11 mouse cellular contexts compared by ENCODE assay signal in genomic region chr13:51595404-51595803, GRCm38 (mm10). TPM values are rescaled to one million over a fixed set of nuclear protein-coding genes. Genes with fewer than 3 reads are reported as not detected.
A peak's percentile ranks its signal among the peaks of the same experiment; 100 is the strongest.
DNase-seq lines count a peak whose midpoint lies in the region; ATAC-seq and TF ChIP-seq lines count a peak whose summit lies in the region.
"Had no signal": no experiment of that assay in that cellular context is flagged by ENCODE, and none has a peak within 500 bp of the region (broad histone marks: within the 10 kb centered on the region; RNA-seq: fewer than 3 reads in every experiment).

No protein-coding gene starts in this region.

- peaks cover 6% of the 10 kb centered on the region for H3K4me1 ChIP-seq in heart, embryonic 16.5 days (ENCODE audit: control insufficient read depth, insufficient read depth, low read length)
- no peaks in the 10 kb centered on the region for H3K4me1 ChIP-seq in ES-Bruce4 (ENCODE audit: control insufficient read depth, insufficient read depth, low read length)
- peaks cover 12% of the 10 kb centered on the region; the same call in 1 of the 2 replicates for H3K4me1 ChIP-seq in forebrain, embryonic 13.5 days
- H3K4me1 ChIP-seq in limb, embryonic 14.5 days (ENCODE audit: control insufficient read depth, insufficient read depth, low read length), result 0 out of 2 replicates have a peak, but pooled peaks cover 5% of the 10 kb centered on the region
- H3K4me1 ChIP-seq in liver, embryonic 12.5 days, result peaks cover 4% of the 10 kb centered on the region; the same call in 1 of the 2 replicates

- peak overlapping the region; percentile 54 for H3K4me3 ChIP-seq in heart, embryonic 16.5 days (ENCODE audit: low read length)
- H3K4me3 ChIP-seq in ES-Bruce4 (ENCODE audit: low read depth, low read length), result peak overlapping the region; percentile 33; the same call in 1 of the 2 replicates
- H3K4me3 ChIP-seq in forebrain, embryonic 13.5 days, result peak overlapping the region; percentile 46
- H3K4me3 ChIP-seq in limb, embryonic 14.5 days (replicated peaks; ENCODE audit: low read length), result peak overlapping the region; percentile 41; the same call in 1 of the 2 replicates
- H3K4me3 ChIP-seq in liver, embryonic 12.5 days, result no peak overlapping the region

- no peaks in the 10 kb centered on the region for H3K9me3 ChIP-seq in heart, embryonic 16.5 days (replicated peaks; ENCODE audit: control insufficient read depth, low read length)
- H3K9me3 ChIP-seq in ES-Bruce4 (replicated peaks; ENCODE audit: control insufficient read depth, insufficient read depth, low read length, poor library complexity, severe bottlenecking), result no peaks in the 10 kb centered on the region
- H3K9me3 ChIP-seq in forebrain, embryonic 13.5 days (replicated peaks), result no peaks in the 10 kb centered on the region
- H3K9me3 ChIP-seq in limb, embryonic 14.5 days (ENCODE audit: control insufficient read depth, low read length), result peaks cover 5% of the 10 kb centered on the region; the same call in 1 of the 2 replicates
- H3K9me3 ChIP-seq in liver, embryonic 12.5 days (replicated peaks), result no peaks in the 10 kb centered on the region

- H3K27ac ChIP-seq in heart, embryonic 16.5 days (ENCODE audit: low read length), result no peak overlapping the region
- H3K27ac ChIP-seq in ES-Bruce4 (ENCODE audit: insufficient read depth, low read length), result no peak overlapping the region
- H3K27ac ChIP-seq in forebrain, embryonic 13.5 days, result no peak overlapping the region
- H3K27ac ChIP-seq in limb, embryonic 14.5 days (replicated peaks; ENCODE audit: low read depth, low read length), result no peak overlapping the region
- no peak overlapping the region for H3K27ac ChIP-seq in liver, embryonic 12.5 days

- peak overlapping the region; percentile 94 for H3K4me2 ChIP-seq in heart, embryonic 16.5 days (ENCODE audit: low read depth, low read length)
- peak overlapping the region; percentile 95 for H3K4me2 ChIP-seq in forebrain, embryonic 13.5 days
- H3K4me2 ChIP-seq in limb, embryonic 14.5 days (replicated peaks; ENCODE audit: low read depth, low read length, severe bottlenecking), result peak overlapping the region; percentile 90
- H3K4me2 ChIP-seq in liver, embryonic 12.5 days, result no peak overlapping the region

- no peak overlapping the region for H3K9ac ChIP-seq in heart, embryonic 16.5 days (ENCODE audit: low read length)
- no peak overlapping the region for H3K9ac ChIP-seq in ES-Bruce4 (ENCODE audit: low read depth, poor library complexity, severe bottlenecking)
- no peak overlapping the region for H3K9ac ChIP-seq in forebrain, embryonic 13.5 days
- no peak overlapping the region for H3K9ac ChIP-seq in limb, embryonic 14.5 days (ENCODE audit: low read depth, low read length, severe bottlenecking)
- no peak overlapping the region for H3K9ac ChIP-seq in liver, embryonic 12.5 days

- no peak for TF ChIP-seq EP300 in ES-Bruce4 (IDR thresholded peaks at IDR 0.05; ENCODE audit: insufficient read depth, low read depth, low read length)

- no peak for TF ChIP-seq POLR2A in ES-Bruce4 (IDR thresholded peaks at IDR 0.05; ENCODE audit: insufficient read depth, low read length)
- TF ChIP-seq POLR2A in limb, embryonic 14.5 days (IDR thresholded peaks at IDR 0.05; ENCODE audit: borderline replicate concordance, extremely low read depth, insufficient read depth, insufficient read length), result no peak

- no peak for ATAC-seq in heart, embryonic 16.5 days (replicated peaks; ENCODE audit: extremely low read depth, insufficient read depth, low FRiP score)
- ATAC-seq in forebrain, embryonic 13.5 days, result peak; percentile 34; the same call in 1 of the 2 replicates
- ATAC-seq in limb, embryonic 14.5 days (ENCODE audit: low FRiP score, low read depth), result no peak
- no peak for ATAC-seq in liver, embryonic 12.5 days

- H3K27me3 ChIP-seq in heart, embryonic 16.5 days (ENCODE audit: control insufficient read depth, insufficient read depth, low read length), result peaks cover 8% of the 10 kb centered on the region; the same call in 1 of the 2 replicates
- H3K27me3 ChIP-seq in ES-Bruce4 (ENCODE audit: control insufficient read depth, insufficient read depth, low read length, poor library complexity, severe bottlenecking), result no peaks in the 10 kb centered on the region
- peaks cover 10% of the 10 kb centered on the region; the same call in 1 of the 2 replicates for H3K27me3 ChIP-seq in forebrain, embryonic 13.5 days
- 0 out of 2 replicates have a peak, but pooled peaks cover 6% of the 10 kb centered on the region for H3K27me3 ChIP-seq in limb, embryonic 14.5 days (ENCODE audit: control insufficient read depth, insufficient read depth, low read length)
- peaks cover 32% of the 10 kb centered on the region for H3K27me3 ChIP-seq in liver, embryonic 12.5 days (replicated peaks)

- H3K36me3 ChIP-seq in heart, embryonic 16.5 days (ENCODE audit: control insufficient read depth, insufficient read depth), result no peaks in the 10 kb centered on the region
- H3K36me3 ChIP-seq in ES-Bruce4 (ENCODE audit: control insufficient read depth, insufficient read depth, low read length, poor library complexity, severe bottlenecking), result no peaks in the 10 kb centered on the region
- no peaks in the 10 kb centered on the region for H3K36me3 ChIP-seq in forebrain, embryonic 13.5 days (ENCODE audit: poor library complexity, severe bottlenecking)
- no peaks in the 10 kb centered on the region for H3K36me3 ChIP-seq in limb, embryonic 14.5 days (ENCODE audit: control insufficient read depth, insufficient read depth, low read length)
- no peaks in the 10 kb centered on the region for H3K36me3 ChIP-seq in liver, embryonic 12.5 days

- no peak for TF ChIP-seq CTCF in ES-Bruce4 (IDR thresholded peaks at IDR 0.05; ENCODE audit: low read depth, low read length)

- DNase-seq in heart, adult 18-20 months, result no peak
- DNase-seq in limb, embryonic 14.5 days (ENCODE audit: low spot score), result no peak
- DNase-seq in adrenal gland, adult (ENCODE audit: inconsistent age in 2 of 2, low spot score in 1 of 2), result no peak
- DNase-seq in B cell, adult 2 months, result no peak
- DNase-seq: adrenal gland, adult 2 months; cerebellum, postnatal 36 days had no signal

- WGBS in heart, embryonic 16.5 days, result 48% methylated on average over 11 of the region's 11 CpGs
- 28% methylated on average over 11 of the region's 11 CpGs for WGBS in forebrain, embryonic 13.5 days
- 39% methylated on average over 11 of the region's 11 CpGs for WGBS in limb, embryonic 14.5 days
- WGBS in liver, embryonic 12.5 days (ENCODE audit: insufficient replicate concordance), result 49% methylated on average over 11 of the region's 11 CpGs

RNA-seq across cellular contexts. Expression of gene Shc3, which starts 26.2 kb away (rescaled TPM):
- polyA plus RNA-seq in heart, embryonic 16.5 days (2015; fragmentation: Nextera tagmentation; extraction: Ambion mirVana), result 0.21 and 0.22 TPM in 2 replicates
- total RNA-seq in heart, adult 18-20 months (2021), result 1 to 10 TPM; 1.0 to 1.2 TPM
- 0.25 and 0.32 TPM in 2 replicates for polyA plus RNA-seq in ES-Bruce4 (2011; ENCODE audit: insufficient read depth, insufficient read length, low read depth, missing spikeins)
- 4.2 and 5.2 TPM in 2 replicates for polyA plus RNA-seq in forebrain, embryonic 13.5 days (2015; fragmentation: Nextera tagmentation; extraction: Ambion mirVana)
- polyA plus RNA-seq in limb, embryonic 14.5 days (2012; rRNA removed), result 1.1 and 1.4 TPM in 2 replicates
- polyA plus RNA-seq in limb, embryonic 14.5 days (2014; fragmentation: Nextera tagmentation; extraction: Ambion mirVana), result 0.62 and 0.69 TPM in 2 replicates
- not detected in 2 replicates for polyA plus RNA-seq in liver, embryonic 12.5 days (2016; fragmentation: Nextera tagmentation; extraction: Ambion mirVana)
- total RNA-seq: megakaryocyte-erythroid progenitor cell, adult 5-6 weeks had no signal

RNA-seq across cellular contexts. Expression of gene Cks2, which starts 49.6 kb away (rescaled TPM):
- 231 and 263 TPM in 2 replicates for polyA plus RNA-seq in heart, embryonic 16.5 days (2015; fragmentation: Nextera tagmentation; extraction: Ambion mirVana)
- total RNA-seq in heart, adult 18-20 months (2021), result 1 to 10 TPM; 1.1 to 2.0 TPM
- polyA plus RNA-seq in ES-Bruce4 (2011; ENCODE audit: insufficient read depth, insufficient read length, low read depth, missing spikeins), result 423 and 447 TPM in 2 replicates
- 290 and 335 TPM in 2 replicates for polyA plus RNA-seq in forebrain, embryonic 13.5 days (2015; fragmentation: Nextera tagmentation; extraction: Ambion mirVana)
- polyA plus RNA-seq in limb, embryonic 14.5 days (2012; rRNA removed), result 160 and 167 TPM in 2 replicates
- 272 and 285 TPM in 2 replicates for polyA plus RNA-seq in limb, embryonic 14.5 days (2014; fragmentation: Nextera tagmentation; extraction: Ambion mirVana)
- polyA plus RNA-seq in liver, embryonic 12.5 days (2016; fragmentation: Nextera tagmentation; extraction: Ambion mirVana), result 405 and 413 TPM in 2 replicates

RNA-seq across cellular contexts. Expression of gene Secisbp2, which starts 56.1 kb away (rescaled TPM):
- polyA plus RNA-seq in heart, embryonic 16.5 days (2015; fragmentation: Nextera tagmentation; extraction: Ambion mirVana), result 29.3 and 30.2 TPM in 2 replicates
- 10 to 100 TPM; 11.7 to 13.7 TPM for total RNA-seq in heart, adult 18-20 months (2021)
- 21.1 and 25.5 TPM in 2 replicates for polyA plus RNA-seq in ES-Bruce4 (2011; ENCODE audit: insufficient read depth, insufficient read length, low read depth, missing spikeins)
- 36.1 and 38.0 TPM in 2 replicates for polyA plus RNA-seq in forebrain, embryonic 13.5 days (2015; fragmentation: Nextera tagmentation; extraction: Ambion mirVana)
- 32.8 and 34.5 TPM in 2 replicates for polyA plus RNA-seq in limb, embryonic 14.5 days (2012; rRNA removed)
- polyA plus RNA-seq in limb, embryonic 14.5 days (2014; fragmentation: Nextera tagmentation; extraction: Ambion mirVana), result 29.0 and 31.0 TPM in 2 replicates
- polyA plus RNA-seq in liver, embryonic 12.5 days (2016; fragmentation: Nextera tagmentation; extraction: Ambion mirVana), result 19.7 and 22.7 TPM in 2 replicates
